Mouse (Mus musculus) myocyte (in vitro differentiated cells): Measurements from ENCODE around the gene Mrps26. TPM values are rescaled to one million over a fixed set of nuclear protein-coding genes. Genes with fewer than 3 reads are reported as not detected.

Source experiments
- H3K27me3 ChIP-seq: one replicate; pipeline ENCODE4 v1.6.1; 2011; ENCODE audit not compliant: control insufficient read depth, insufficient read depth, insufficient read length
- H3K36me3 ChIP-seq: one replicate; pipeline ENCODE4 v1.6.1; 2011; ENCODE audit not compliant: control insufficient read depth, insufficient read depth
- H3K4me2 ChIP-seq: one replicate; pipeline ENCODE4 v1.6.1; 2011; ENCODE audit warnings: low read depth, control low read depth
- H3K4me3 ChIP-seq: one replicate; pipeline ENCODE4 v1.5.1; 2011; ENCODE audit warnings: mild to moderate bottlenecking, control low read depth, moderate library complexity
- H3K79me2 ChIP-seq: one replicate; pipeline ENCODE4 v1.6.1; 2011; ENCODE audit not compliant: control insufficient read depth, insufficient read depth
- H3ac ChIP-seq: one replicate; pipeline ENCODE4 v1.6.1; 2011; ENCODE audit not compliant: control insufficient read depth, insufficient read length
- CEBPB ChIP-seq: IDR thresholded peaks from 2 replicates; pipeline ENCODE4 v1.6.1; 2011; ENCODE audit warnings: mild to moderate bottlenecking, moderate library complexity; ENCODE audit not compliant: poor library complexity, insufficient read depth, severe bottlenecking
- E2F4 ChIP-seq: IDR thresholded peaks from one replicate; pipeline ENCODE4 v1.6.1; 2011; ENCODE audit warnings: mild to moderate bottlenecking, control low read depth, moderate library complexity; ENCODE audit not compliant: insufficient read depth
- MAX ChIP-seq: IDR thresholded peaks from one replicate; pipeline ENCODE4 v1.6.1; 2011; ENCODE audit warnings: low read depth, mild to moderate bottlenecking, control low read depth
- MYOD1 ChIP-seq, 3 experiments: IDR thresholded peaks; one replicate each; pipeline ENCODE4 v1.6.1; 2011; ENCODE audit warnings: control low read depth in 2 of 3, low read depth in 2 of 3, mild to moderate bottlenecking in 2 of 3, moderate library complexity in 1 of 3; ENCODE audit not compliant: insufficient read length in 2 of 3, control insufficient read depth in 1 of 3
- MYOG ChIP-seq, 3 experiments: IDR thresholded peaks; one replicate each; pipeline ENCODE4 v1.6.1; 2011; ENCODE audit warnings: control low read depth in 2 of 3, low read depth in 2 of 3, mild to moderate bottlenecking in 2 of 3; ENCODE audit not compliant: insufficient read length in 2 of 3, control insufficient read depth in 1 of 3, insufficient read depth in 1 of 3
- POLR2A ChIP-seq: IDR thresholded peaks from one replicate; pipeline ENCODE4 v1.6.1; 2011; ENCODE audit warnings: low read depth, mild to moderate bottlenecking, control low read depth, moderate library complexity; ENCODE audit not compliant: insufficient read length
- POLR2AphosphoS2 ChIP-seq: IDR thresholded peaks from one replicate; pipeline ENCODE4 v1.6.1; 2011; ENCODE audit warnings: low read depth, control low read depth; ENCODE audit not compliant: insufficient read length
- REST ChIP-seq: IDR thresholded peaks from one replicate; pipeline ENCODE4 v1.6.1; 2011; ENCODE audit warnings: mild to moderate bottlenecking, control low read depth, moderate library complexity; ENCODE audit not compliant: insufficient read depth, insufficient read length
- SRF ChIP-seq: IDR thresholded peaks from one replicate; pipeline ENCODE4 v1.6.1; 2011; ENCODE audit warnings: low read depth; ENCODE audit not compliant: control insufficient read depth, insufficient read length
- TCF12 ChIP-seq: IDR thresholded peaks from one replicate; pipeline ENCODE4 v1.6.1; 2011; ENCODE audit warnings: mild to moderate bottlenecking, control low read depth; ENCODE audit not compliant: poor library complexity, insufficient read depth, severe bottlenecking
- TCF3 ChIP-seq: IDR thresholded peaks from one replicate; pipeline ENCODE4 v1.6.1; 2011; ENCODE audit warnings: low read depth, control low read depth; ENCODE audit not compliant: insufficient read length
- USF1 ChIP-seq: IDR thresholded peaks from one replicate; pipeline ENCODE4 v1.6.1; 2011; ENCODE audit warnings: low read depth, mild to moderate bottlenecking, control low read depth, moderate library complexity
- polyA plus RNA-seq: library from polyadenylated mRNA; unstranded; fragments of >200 nt; fragmentation: generic; extraction: Trizol; gene quantifications from one replicate; pipeline ENCODE4 v1.2.1, GENCODE M21; 2012; ENCODE audit warnings: missing spikeins

Mrps26 gene
- polyA plus RNA-seq, 1 experiment = 86.9 TPM

GRCm38 (mm10) chr2:130581201-130581600 is 17.7 kb downstream of the Mrps26 start:
- TF ChIP-seq POLR2A (no peak), CEBPB (no peak), USF1 (no peak), MYOD1 (IDR thresholded peaks at IDR 0.05; ENCODE audit: control insufficient read depth in 1 of 3, insufficient read length in 2 of 3, low read depth in 2 of 3) (no peak), MAX (no peak), POLR2AphosphoS2 (no peak), TCF3 (no peak), MYOG (IDR thresholded peaks at IDR 0.05; ENCODE audit: control insufficient read depth in 1 of 3, insufficient read depth in 1 of 3, insufficient read length in 2 of 3, low read depth in 2 of 3) (no peak), REST (no peak), E2F4 (no peak), SRF (no peak), TCF12 (no peak)
- no peak overlapping the region for H3ac ChIP-seq
- H3K79me2 ChIP-seq = no peaks in the 10 kb centered on the region
- H3K4me2 ChIP-seq = no peak overlapping the region
- peaks cover 17% of the 10 kb centered on the region for H3K27me3 ChIP-seq
- no peak overlapping the region for H3K4me3 ChIP-seq
- no peaks in the 10 kb centered on the region for H3K36me3 ChIP-seq

GRCm38 (mm10) chr2:130582552-130582951 is 19.0 kb downstream of the Mrps26 start, which contains the start of gene Avp:
Gene Avp (minus strand): TSS chr2:130582554.
- Histone ChIP-seq H3K27me3 (peaks cover 17% of the 10 kb centered on the region), H3K4me2 (no peak within 1 kb of the TSS), H3K4me3 (no peak within 1 kb of the TSS), H3K79me2 (no peaks in the 10 kb centered on the region), H3K36me3 (no peaks in the 10 kb centered on the region), H3ac (no peak within 1 kb of the TSS)
- TF ChIP-seq SRF = no peak
- no peak for TF ChIP-seq USF1

- H3ac ChIP-seq = no peak overlapping the region
- H3K4me2 ChIP-seq = no peak overlapping the region
- TF ChIP-seq REST (no peak), MAX (no peak), MYOD1 (IDR thresholded peaks at IDR 0.05; ENCODE audit: control insufficient read depth in 1 of 3, insufficient read length in 2 of 3, low read depth in 2 of 3) (no peak), POLR2AphosphoS2 (no peak), E2F4 (no peak), MYOG (IDR thresholded peaks at IDR 0.05; ENCODE audit: control insufficient read depth in 1 of 3, insufficient read depth in 1 of 3, insufficient read length in 2 of 3, low read depth in 2 of 3) (no peak), TCF3 (no peak), USF1 (no peak), POLR2A (no peak), TCF12 (no peak), SRF (no peak), CEBPB (no peak)
- H3K36me3 ChIP-seq = no peaks in the 10 kb centered on the region
- peaks cover 17% of the 10 kb centered on the region for H3K27me3 ChIP-seq
- no peak overlapping the region for H3K4me3 ChIP-seq
- H3K79me2 ChIP-seq = no peaks in the 10 kb centered on the region
These were observed 20.5 kb downstream of the Mrps26 start for GRCm38 (mm10) chr2:130583902-130584560.

- TF ChIP-seq MYOD1 (IDR thresholded peaks at IDR 0.05; ENCODE audit: control insufficient read depth in 1 of 3, insufficient read length in 2 of 3, low read depth in 2 of 3) (no peak), SRF (no peak), MAX (no peak), TCF3 (no peak), TCF12 (no peak), POLR2AphosphoS2 (no peak), MYOG (IDR thresholded peaks at IDR 0.05; ENCODE audit: control insufficient read depth in 1 of 3, insufficient read depth in 1 of 3, insufficient read length in 2 of 3, low read depth in 2 of 3) (no peak)
These were observed 22.5 kb downstream of the Mrps26 start for GRCm38 (mm10) chr2:130586016-130586415.

GRCm38 (mm10) chr2:130588373-130588772 is 24.8 kb downstream of the Mrps26 start:
- Histone ChIP-seq H3ac (no peak overlapping the region), H3K4me2 (no peak overlapping the region), H3K36me3 (no peaks in the 10 kb centered on the region), H3K4me3 (no peak overlapping the region), H3K27me3 (no peaks in the 10 kb centered on the region), H3K79me2 (no peaks in the 10 kb centered on the region)
- TF ChIP-seq MYOG (IDR thresholded peaks at IDR 0.05; ENCODE audit: control insufficient read depth in 1 of 3, insufficient read depth in 1 of 3, insufficient read length in 2 of 3, low read depth in 2 of 3) (no peak), USF1 (no peak), TCF3 (no peak), POLR2AphosphoS2 (no peak), CEBPB (no peak), MYOD1 (IDR thresholded peaks at IDR 0.05; ENCODE audit: control insufficient read depth in 1 of 3, insufficient read length in 2 of 3, low read depth in 2 of 3) (no peak)

More at GRCm38 (mm10) chr2:130586016-130586415, 22.5 kb downstream of the Mrps26 start:
- H3ac ChIP-seq = no peak overlapping the region
- H3K4me3 ChIP-seq = no peak overlapping the region
- H3K36me3 ChIP-seq = no peaks in the 10 kb centered on the region
- H3K4me2 ChIP-seq = no peak overlapping the region
- no peaks in the 10 kb centered on the region for H3K79me2 ChIP-seq
- peaks cover 6% of the 10 kb centered on the region for H3K27me3 ChIP-seq
